Comparison of ENCODE assay signal across 8 mouse cellular contexts in genomic region chr7:127935748-127936159, GRCm38 (mm10). TPM values are rescaled to one million over a fixed set of nuclear protein-coding genes. Genes with fewer than 3 reads are reported as not detected.
DNase-seq lines count a peak whose midpoint lies in the region; ATAC-seq lines count a peak whose summit lies in the region.

No protein-coding gene starts in this region.

- no peaks in the 10 kb centered on the region for H3K9me3 ChIP-seq in heart, embryonic 15.5 days (replicated peaks)
- H3K9me3 ChIP-seq in hindbrain, embryonic 14.5 days (ENCODE audit: control insufficient read depth, low read length): no peaks in the 10 kb centered on the region
- H3K9me3 ChIP-seq in midbrain, embryonic 11.5 days (ENCODE audit: control insufficient read depth, low read length): no peaks in the 10 kb centered on the region

- peak; percentile 10 for ATAC-seq in heart, embryonic 15.5 days (replicated peaks; ENCODE audit: insufficient number of reproducible peaks, insufficient read depth, low FRiP score, low read depth)
- peak; percentile 34 for ATAC-seq in activated CD4-positive, CD25-positive, alpha-beta regulatory T cell, adult 4 months
- ATAC-seq in hindbrain, embryonic 14.5 days (ENCODE audit: low FRiP score): peak; percentile 67
- no peak for ATAC-seq in midbrain, embryonic 11.5 days (ENCODE audit: low FRiP score)

- peak overlapping the region; percentile 85 for H3K4me3 ChIP-seq in heart, embryonic 15.5 days
- H3K4me3 ChIP-seq in hindbrain, embryonic 14.5 days (replicated peaks; ENCODE audit: low read length): peak overlapping the region; percentile 63
- H3K4me3 ChIP-seq in midbrain, embryonic 11.5 days (ENCODE audit: low read depth, low read length): peak overlapping the region; percentile 66

- no peaks in the 10 kb centered on the region for H3K36me3 ChIP-seq in heart, embryonic 15.5 days
- no peaks in the 10 kb centered on the region for H3K36me3 ChIP-seq in hindbrain, embryonic 14.5 days (replicated peaks; ENCODE audit: control insufficient read depth, insufficient read depth)
- no peaks in the 10 kb centered on the region for H3K36me3 ChIP-seq in midbrain, embryonic 11.5 days (ENCODE audit: control insufficient read depth, insufficient read depth, low read length)

- H3K9ac ChIP-seq in heart, embryonic 15.5 days: peak overlapping the region; percentile 88
- peak overlapping the region; percentile 73 for H3K9ac ChIP-seq in hindbrain, embryonic 14.5 days
- H3K9ac ChIP-seq in midbrain, embryonic 11.5 days (ENCODE audit: low read length): peak overlapping the region; percentile 84

- H3K4me1 ChIP-seq in heart, embryonic 15.5 days (replicated peaks): peaks cover 15% of the 10 kb centered on the region
- H3K4me1 ChIP-seq in hindbrain, embryonic 14.5 days (replicated peaks; ENCODE audit: control insufficient read depth, insufficient read depth, low read length): peaks cover 5% of the 10 kb centered on the region
- H3K4me1 ChIP-seq in midbrain, embryonic 11.5 days (ENCODE audit: control insufficient read depth, insufficient read depth, low read length): peaks cover 19% of the 10 kb centered on the region

- no peaks in the 10 kb centered on the region; the same call in 1 of the 2 replicates for H3K27me3 ChIP-seq in heart, embryonic 15.5 days
- no peaks in the 10 kb centered on the region for H3K27me3 ChIP-seq in hindbrain, embryonic 14.5 days (ENCODE audit: control insufficient read depth, insufficient read depth, low read length)
- H3K27me3 ChIP-seq in midbrain, embryonic 11.5 days (ENCODE audit: control insufficient read depth, insufficient read depth, low read length): no peaks in the 10 kb centered on the region

- intact Hi-C loops in heart, postnatal 14 days (cut with DNase I): loop anchor here (2.0 kb wide), 2 partner anchors 31 to 137 kb away; partner anchors contain the start of gene Fus

- WGBS in heart, embryonic 15.5 days: under 1% methylated on average over 38 of the region's 38 CpGs
- WGBS in hindbrain, embryonic 14.5 days: under 1% methylated on average over 33 of the region's 38 CpGs
- WGBS in midbrain, embryonic 11.5 days: under 1% methylated on average over 37 of the region's 38 CpGs

- H3K4me2 ChIP-seq in heart, embryonic 15.5 days: peak overlapping the region; percentile 97
- peak overlapping the region; percentile 71 for H3K4me2 ChIP-seq in hindbrain, embryonic 14.5 days (replicated peaks)
- peak overlapping the region; percentile 98 for H3K4me2 ChIP-seq in midbrain, embryonic 11.5 days

- no peak for DNase-seq in heart, postnatal 14 days
- DNase-seq in hindbrain, embryonic 14.5 days (ENCODE audit: low spot score): peak; percentile 45
- no peak for DNase-seq in midbrain, embryonic 11.5 days (ENCODE audit: low spot score, missing footprints)
- no peak for DNase-seq in gastrocnemius, adult 8-10 months (ENCODE audit: low spot score in 2 of 2)
- DNase-seq in ovary, postnatal 36 days (ENCODE audit: low spot score): no peak
- no peak for DNase-seq in ovary, postnatal 10 days (ENCODE audit: low spot score)

- H3K27ac ChIP-seq in heart, embryonic 15.5 days: peak overlapping the region; percentile 70
- H3K27ac ChIP-seq in hindbrain, embryonic 14.5 days: peak overlapping the region; percentile 83
- no peak overlapping the region; the same call in 1 of the 2 replicates for H3K27ac ChIP-seq in midbrain, embryonic 11.5 days (ENCODE audit: low read depth, low read length)

RNA-seq across cellular contexts. Expression of gene Prss8, which starts 5.8 kb away (rescaled TPM):
- polyA plus RNA-seq in heart, embryonic 15.5 days (2015; fragmentation: Nextera tagmentation; extraction: Ambion mirVana): 1.9 and 6.0 TPM in 2 replicates
- under 1 TPM in 1 of 2 experiments, not detected in 1; 0.24 TPM for total RNA-seq in heart, postnatal 14 days (2021)
- polyA plus RNA-seq in activated CD4-positive, CD25-positive, alpha-beta regulatory T cell, adult 4 months (2017; shearing (Covaris generic)): not detected
- polyA plus RNA-seq in hindbrain, embryonic 14.5 days (2014; fragmentation: Nextera tagmentation; extraction: Ambion mirVana): 0.25 TPM in 2 replicates
- polyA plus RNA-seq in midbrain, embryonic 11.5 days (2014; fragmentation: Nextera tagmentation; extraction: Ambion mirVana): 0.78 and 0.86 TPM in 2 replicates
- total RNA-seq in gastrocnemius, adult 8-10 months (2022): not detected

RNA-seq across cellular contexts. Expression of gene Prss36, which starts 10.8 kb away (rescaled TPM):
- 7.9 and 10.0 TPM in 2 replicates for polyA plus RNA-seq in heart, embryonic 15.5 days (2015; fragmentation: Nextera tagmentation; extraction: Ambion mirVana)
- total RNA-seq in heart, postnatal 14 days (2021): 1 to 10 TPM; 6.4 to 6.7 TPM
- polyA plus RNA-seq in activated CD4-positive, CD25-positive, alpha-beta regulatory T cell, adult 4 months (2017; shearing (Covaris generic)): 1 to 10 TPM; 2.1 to 3.6 TPM
- polyA plus RNA-seq in hindbrain, embryonic 14.5 days (2014; fragmentation: Nextera tagmentation; extraction: Ambion mirVana): 13.1 and 14.2 TPM in 2 replicates
- polyA plus RNA-seq in midbrain, embryonic 11.5 days (2014; fragmentation: Nextera tagmentation; extraction: Ambion mirVana): 9.4 and 9.6 TPM in 2 replicates
- 1 to 10 TPM; 5.7 to 8.9 (median 7.9) TPM for total RNA-seq in gastrocnemius, adult 8-10 months (2022)

RNA-seq across cellular contexts. Expression of gene Kat8, which starts 23.4 kb away (rescaled TPM):
- 23.5 and 27.6 TPM in 2 replicates for polyA plus RNA-seq in heart, embryonic 15.5 days (2015; fragmentation: Nextera tagmentation; extraction: Ambion mirVana)
- total RNA-seq in heart, postnatal 14 days (2021): 10 to 100 TPM; 13.5 TPM
- polyA plus RNA-seq in activated CD4-positive, CD25-positive, alpha-beta regulatory T cell, adult 4 months (2017; shearing (Covaris generic)): 10 to 100 TPM; 29.9 to 32.1 TPM
- polyA plus RNA-seq in hindbrain, embryonic 14.5 days (2014; fragmentation: Nextera tagmentation; extraction: Ambion mirVana): 42.1 and 46.0 TPM in 2 replicates
- polyA plus RNA-seq in midbrain, embryonic 11.5 days (2014; fragmentation: Nextera tagmentation; extraction: Ambion mirVana): 54.6 and 57.1 TPM in 2 replicates
- 10 to 100 TPM; 20.8 to 30.8 (median 23.0) TPM for total RNA-seq in gastrocnemius, adult 8-10 months (2022)

RNA-seq across cellular contexts. Expression of gene Fus, which starts 31.5 kb away (rescaled TPM):
- polyA plus RNA-seq in heart, embryonic 15.5 days (2015; fragmentation: Nextera tagmentation; extraction: Ambion mirVana): 254 and 307 TPM in 2 replicates
- total RNA-seq in heart, postnatal 14 days (2021): 100 to 1,000 TPM; 169 to 184 TPM
- 10 to 100 TPM; 36.5 to 39.3 TPM for polyA plus RNA-seq in activated CD4-positive, CD25-positive, alpha-beta regulatory T cell, adult 4 months (2017; shearing (Covaris generic))
- 39.0 and 44.2 TPM in 2 replicates for polyA plus RNA-seq in hindbrain, embryonic 14.5 days (2014; fragmentation: Nextera tagmentation; extraction: Ambion mirVana)
- polyA plus RNA-seq in midbrain, embryonic 11.5 days (2014; fragmentation: Nextera tagmentation; extraction: Ambion mirVana): 51.6 and 54.4 TPM in 2 replicates
- total RNA-seq in gastrocnemius, adult 8-10 months (2022): 10 to 100 TPM; 52.0 to 94.3 (median 70.5) TPM

RNA-seq across cellular contexts. Expression of gene Bckdk, which starts 31.9 kb away (rescaled TPM):
- 122 and 145 TPM in 2 replicates for polyA plus RNA-seq in heart, embryonic 15.5 days (2015; fragmentation: Nextera tagmentation; extraction: Ambion mirVana)
- 10 to 100 TPM; 85.7 to 86.8 TPM for total RNA-seq in heart, postnatal 14 days (2021)
- 10 to 100 TPM; 62.4 to 77.7 TPM for polyA plus RNA-seq in activated CD4-positive, CD25-positive, alpha-beta regulatory T cell, adult 4 months (2017; shearing (Covaris generic))
- polyA plus RNA-seq in hindbrain, embryonic 14.5 days (2014; fragmentation: Nextera tagmentation; extraction: Ambion mirVana): 65.5 and 69.2 TPM in 2 replicates
- 96.5 and 107 TPM in 2 replicates for polyA plus RNA-seq in midbrain, embryonic 11.5 days (2014; fragmentation: Nextera tagmentation; extraction: Ambion mirVana)
- total RNA-seq in gastrocnemius, adult 8-10 months (2022): 100 to 1,000 TPM; 163 to 190 (median 180) TPM
